Mouse (Mus musculus) olfactory bulb, adult 2 months (tissue): Measurements from ENCODE around the gene Wnt1. TPM values are rescaled to one million over a fixed set of nuclear protein-coding genes. Genes with fewer than 3 reads are reported as not detected.
A peak's percentile ranks its signal among the peaks of the same experiment; 100 is the strongest.

ENCODE experiments used
- H3K27ac ChIP-seq: fragments of 200-500 bp; 2 replicates; pipeline ENCODE4 v1.5.1; 2012; ENCODE audit warnings: low read depth, low read length; ENCODE audit not compliant: insufficient read depth
- H3K4me1 ChIP-seq: fragments of 200-500 bp; 2 replicates; pipeline ENCODE4 v1.6.1; 2012; ENCODE audit warnings: low read length; ENCODE audit not compliant: control insufficient read depth, insufficient read depth
- H3K4me3 ChIP-seq: fragments of 200-500 bp; 2 replicates; pipeline ENCODE4 v1.5.1; 2012; ENCODE audit warnings: mild to moderate bottlenecking, low read depth, low read length, moderate library complexity; ENCODE audit not compliant: insufficient read depth
- CTCF ChIP-seq: fragments of 200-500 bp; IDR thresholded peaks from 2 replicates; pipeline ENCODE4 v1.5.1; 2012; ENCODE audit warnings: low read depth, mild to moderate bottlenecking, low read length, moderate library complexity; ENCODE audit not compliant: insufficient read depth
- POLR2A ChIP-seq: fragments of 200-500 bp; IDR thresholded peaks from 2 replicates; pipeline ENCODE4 v1.6.1; 2012; ENCODE audit warnings: mild to moderate bottlenecking, low read depth, low read length, moderate library complexity; ENCODE audit not compliant: insufficient read depth
- WGBS: fragments of 180-500 bp; shearing (Covaris S2); methylation state at CpG from one replicate; pipeline ENCODE4 v1.1.7; 2018; 5-methylcytosine and 5-hydroxymethylcytosine counted together
- polyA plus RNA-seq: library from polyadenylated mRNA; stranded (reverse); fragments of >200 nt; gene quantifications from 2 replicates; pipeline ENCODE4 v1.2.4, GENCODE M21; 2012; ENCODE audit warnings: low replicate concordance; ENCODE audit not compliant: missing spikeins, insufficient read depth, insufficient read length

Gene Wnt1
- polyA plus RNA-seq, 1 experiment = not detected

GRCm38 (mm10) chr15:98762201-98762621 lies 27.4 kb upstream of the Wnt1 start:
- TF ChIP-seq CTCF (no peak), POLR2A (no peak)
- 0% methylated on average over 24 of the region's 24 CpGs for WGBS
- Histone ChIP-seq H3K4me3 (peak overlapping the region; percentile 95), H3K4me1 (peaks cover 17% of the 10 kb centered on the region), H3K27ac (peak overlapping the region; percentile 76; the same call in 1 of the 2 replicates)

- WGBS = under 1% methylated on average over 66 of the region's 76 CpGs
- peaks cover 17% of the 10 kb centered on the region for H3K4me1 ChIP-seq
- peak within 1 kb of the TSS; percentile 95 for H3K27ac ChIP-seq
- TF ChIP-seq CTCF (no peak), POLR2A (peak; percentile 94)
- peak within 1 kb of the TSS; percentile 95 for H3K4me3 ChIP-seq
Measured at GRCm38 (mm10) chr15:98762670-98763529, 26.8 kb upstream of the Wnt1 start, which contains the start of gene Arf3. Gene Arf3 (minus strand): TSS chr15:98763214.

- Histone ChIP-seq H3K4me1 (peaks cover 6% of the 10 kb centered on the region), H3K27ac (no peak overlapping the region), H3K4me3 (no peak overlapping the region)
- no peak for TF ChIP-seq POLR2A
- TF ChIP-seq CTCF = no peak
- 62% methylated on average over 4 of the region's 4 CpGs for WGBS
Measured at GRCm38 (mm10) chr15:98765929-98766328, 23.7 kb upstream of the Wnt1 start.

- WGBS = 64% methylated on average over 5 of the region's 5 CpGs
- TF ChIP-seq CTCF (no peak), POLR2A (no peak)
- no peak overlapping the region for H3K4me3 ChIP-seq
Measured at GRCm38 (mm10) chr15:98768259-98768658, 21.4 kb upstream of the Wnt1 start.

GRCm38 (mm10) chr15:98771813-98772425 lies 17.7 kb upstream of the Wnt1 start:
- Histone ChIP-seq H3K27ac (no peak overlapping the region), H3K4me1 (peaks cover 20% of the 10 kb centered on the region), H3K4me3 (peak overlapping the region; percentile 22; the same call in 1 of the 2 replicates)
- WGBS = 35% methylated on average over 12 of the region's 12 CpGs
- TF ChIP-seq POLR2A (no peak), CTCF (no peak)

More at GRCm38 (mm10) chr15:98768259-98768658, 21.4 kb upstream of the Wnt1 start:
- Histone ChIP-seq H3K4me1 (peaks cover 7% of the 10 kb centered on the region), H3K27ac (no peak overlapping the region)

GRCm38 (mm10) chr15:98772511-98773211 lies 17.0 kb upstream of the Wnt1 start:
- H3K4me3 ChIP-seq = peak overlapping the region; percentile 22
- H3K27ac ChIP-seq = no peak overlapping the region
- WGBS = 6% methylated on average over 36 of the region's 36 CpGs
- peaks cover 27% of the 10 kb centered on the region for H3K4me1 ChIP-seq
- TF ChIP-seq CTCF (no peak), POLR2A (no peak)

GRCm38 (mm10) chr15:98774096-98774495 lies 15.6 kb upstream of the Wnt1 start:
- TF ChIP-seq POLR2A = no peak
- peaks cover 39% of the 10 kb centered on the region for H3K4me1 ChIP-seq
- H3K4me3 ChIP-seq = no peak overlapping the region
- no peak overlapping the region for H3K27ac ChIP-seq
- WGBS = 43% methylated on average over 15 of the region's 15 CpGs

GRCm38 (mm10) chr15:98775533-98775932 lies 14.1 kb upstream of the Wnt1 start:
- no peak overlapping the region for H3K27ac ChIP-seq
- H3K4me1 ChIP-seq = peaks cover 50% of the 10 kb centered on the region
- 30% methylated on average over 5 of the region's 5 CpGs for WGBS
- TF ChIP-seq CTCF (no peak), POLR2A (no peak)
- no peak overlapping the region for H3K4me3 ChIP-seq
